Mouse (Mus musculus): Measurements from ENCODE around the gene Rgs6.

DNA sequence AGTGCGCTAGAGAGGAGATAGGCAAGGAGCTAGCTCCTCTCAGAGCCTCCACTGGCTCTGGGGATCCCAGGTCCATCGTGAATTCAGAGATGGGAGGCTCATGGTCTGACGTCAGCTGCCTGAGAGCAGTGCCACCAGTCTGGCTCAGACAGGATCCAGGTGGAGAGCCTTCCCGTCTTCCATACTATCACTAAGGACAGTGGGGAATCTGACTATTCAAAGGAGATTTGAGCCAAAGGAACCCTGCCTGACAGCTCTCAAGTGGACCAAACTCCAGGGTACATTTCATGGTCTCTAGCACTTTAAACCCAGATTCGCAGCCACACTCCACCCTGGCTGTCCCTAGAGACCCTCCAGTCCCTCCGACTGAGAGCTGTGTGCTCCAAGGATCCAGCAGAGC, 618.8 kb downstream of the Rgs6 start:
- TF ChIP-seq CTCF (IDR thresholded peaks at IDR 0.05; ENCODE audit: low read depth, low read length) (no peak), POLR2A (IDR thresholded peaks at IDR 0.05; ENCODE audit: extremely low read depth, insufficient read depth, low read length) (no peak)
